Mouse (Mus musculus): ENCODE measurements around the gene Gm15737. TPM values are rescaled to one million over a fixed set of nuclear protein-coding genes. Genes with fewer than 3 reads are reported as not detected.
A peak's percentile ranks its signal among the peaks of the same experiment; 100 is the strongest.

Gm15737 gene
- under 1 TPM; 0.20 to 0.72 (median 0.27) TPM for total RNA-seq (2022)

DNA sequence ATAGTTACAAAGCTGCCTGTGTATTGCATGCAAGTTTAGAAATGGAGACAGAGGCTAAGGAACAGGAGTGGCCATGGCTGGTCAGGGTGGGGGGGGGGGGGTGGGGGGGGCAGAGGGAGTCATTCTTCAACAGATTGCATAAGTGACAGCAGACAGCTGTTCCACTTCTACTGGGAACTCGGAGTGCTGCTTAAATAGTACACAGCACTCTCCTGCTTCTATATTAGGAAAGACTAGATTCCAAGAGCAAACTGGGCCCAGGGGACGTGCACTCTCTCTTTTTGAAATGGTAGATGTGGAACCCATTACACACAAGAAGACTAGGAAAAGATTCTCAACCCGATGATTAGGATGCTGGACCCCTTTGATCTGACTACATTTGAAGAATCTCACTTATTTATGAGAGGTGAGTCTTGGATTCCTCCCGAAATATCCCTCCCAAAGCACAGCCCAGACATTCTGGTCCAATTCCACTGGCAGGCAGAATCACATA, at the start of gene Gm15737:
Gm15737 (plus strand) TSS at position 269 of the 493 bp plus-strand sequence.
- peak; percentile 87 for DNase-seq (ENCODE audit: low spot score)

DNA sequence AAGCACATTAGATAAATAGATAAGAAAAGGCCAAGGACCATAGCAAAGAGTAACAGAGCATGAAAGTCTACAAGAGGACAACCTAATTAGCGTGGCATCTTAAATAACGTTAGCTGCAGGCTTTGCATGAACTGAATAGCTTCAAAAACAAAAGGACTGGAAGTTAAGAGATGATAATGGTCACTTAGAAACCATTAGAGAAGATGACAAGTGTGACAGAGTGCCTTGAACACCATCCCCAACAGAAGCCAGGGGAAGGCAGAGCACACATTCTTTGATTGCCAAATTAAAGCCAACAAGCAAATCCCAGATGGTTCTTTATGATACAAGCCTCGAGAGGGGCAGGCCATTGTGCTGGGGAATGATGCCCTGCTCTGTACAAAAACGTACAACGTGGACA, 47.6 kb upstream of the Gm15737 start:
- DNase-seq (ENCODE audit: low spot score): no peak

DNA sequence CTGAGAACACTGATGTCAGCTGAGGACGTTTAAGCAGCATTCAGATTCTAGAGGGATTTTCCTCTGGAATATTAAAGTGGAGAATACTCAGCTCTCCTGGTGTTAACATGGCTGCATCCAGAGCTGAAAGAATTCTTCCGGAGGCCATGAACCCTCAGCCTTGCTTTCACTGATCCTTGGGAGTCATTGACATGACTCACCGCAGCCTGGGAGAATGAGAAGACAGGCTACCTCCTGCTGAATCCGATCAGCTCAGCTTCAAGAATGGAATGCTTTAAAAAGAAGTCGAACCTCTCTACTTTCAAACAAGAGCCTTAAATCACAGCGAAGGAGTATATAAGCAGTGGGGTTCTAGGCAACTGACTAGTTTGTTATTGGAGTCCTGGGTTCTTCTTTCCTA, 47.2 kb upstream of the Gm15737 start:
- no peak for DNase-seq (ENCODE audit: low spot score)

DNA sequence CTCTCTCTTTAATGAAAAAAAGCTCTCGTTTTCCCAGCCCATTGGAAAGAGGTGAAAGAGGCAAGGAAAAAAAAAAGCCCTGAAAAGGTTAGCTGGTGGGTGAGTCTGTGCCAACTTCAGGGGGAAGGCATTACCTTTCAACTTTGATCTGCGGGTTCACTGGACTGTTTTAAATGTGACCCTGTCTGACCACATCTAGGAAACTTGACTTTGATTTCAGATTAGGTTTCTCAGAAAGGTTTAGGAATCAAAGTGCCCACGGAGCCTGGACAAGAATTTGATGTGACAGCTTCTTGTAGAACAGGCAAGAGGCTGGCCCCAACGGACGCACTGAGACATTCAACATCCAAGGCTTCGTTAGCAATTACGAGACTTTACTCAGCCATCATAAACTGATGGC, 45.2 kb upstream of the Gm15737 start:
- DNase-seq (ENCODE audit: low spot score): no peak

DNA sequence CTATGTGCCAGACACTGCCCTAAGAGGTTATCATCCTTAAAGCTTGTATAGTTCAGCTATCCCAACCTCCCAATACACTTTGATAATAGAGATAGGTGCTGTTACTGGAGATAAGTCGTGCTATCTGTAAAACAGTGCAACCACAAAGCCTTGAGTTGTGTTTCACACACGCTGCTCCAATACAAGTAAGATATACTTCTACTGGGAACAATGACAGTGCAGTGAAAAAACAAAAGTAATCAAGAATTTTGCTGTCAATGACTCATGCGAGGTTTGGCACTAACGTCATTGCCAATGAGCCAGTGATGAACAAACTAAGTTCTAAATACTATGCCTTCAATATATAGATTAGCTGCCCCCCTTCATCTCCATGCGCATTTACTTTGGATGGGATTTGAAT, 42.6 kb upstream of the Gm15737 start:
- DNase-seq (ENCODE audit: low spot score): no peak

DNA sequence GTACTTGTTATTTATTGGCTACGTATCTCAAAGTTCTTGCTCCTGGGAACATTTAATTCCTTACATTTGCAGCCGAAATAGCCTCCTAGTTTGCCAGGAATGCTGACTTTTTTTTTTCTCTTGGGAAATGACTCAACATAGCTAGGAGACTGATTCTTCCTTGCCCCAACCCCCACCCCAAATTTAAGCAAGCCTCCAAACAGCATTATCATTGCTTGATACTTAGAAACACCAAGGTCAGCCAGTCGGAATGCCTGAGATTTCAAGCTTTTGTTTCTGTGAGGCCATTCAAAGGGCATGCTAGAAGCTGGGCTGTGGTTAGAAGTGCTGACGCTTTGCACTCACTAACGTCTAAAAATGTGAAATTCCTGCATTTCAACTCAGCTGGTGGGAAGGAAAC, 41.8 kb upstream of the Gm15737 start:
- DNase-seq (ENCODE audit: low spot score): peak; percentile 59

DNA sequence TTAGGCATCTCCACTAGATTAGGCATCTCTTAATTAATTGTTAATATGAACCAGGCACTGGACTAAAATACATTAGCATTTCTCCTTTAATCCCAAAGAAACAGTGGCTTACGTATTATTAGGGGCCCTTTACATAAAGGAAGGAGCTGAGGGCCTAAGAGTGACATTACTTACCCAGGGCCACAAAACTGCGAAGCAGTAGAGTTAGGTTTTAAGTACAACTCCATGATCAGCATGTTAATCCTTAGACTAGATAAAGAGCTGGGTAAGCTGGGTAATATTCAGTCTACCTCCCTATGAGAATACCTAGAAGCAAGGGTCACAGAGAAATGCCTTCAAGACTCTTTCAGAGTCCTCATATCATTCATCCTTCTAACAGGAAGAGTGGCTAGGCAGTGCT, 40.0 kb upstream of the Gm15737 start:
- no peak for DNase-seq (ENCODE audit: low spot score)

DNA sequence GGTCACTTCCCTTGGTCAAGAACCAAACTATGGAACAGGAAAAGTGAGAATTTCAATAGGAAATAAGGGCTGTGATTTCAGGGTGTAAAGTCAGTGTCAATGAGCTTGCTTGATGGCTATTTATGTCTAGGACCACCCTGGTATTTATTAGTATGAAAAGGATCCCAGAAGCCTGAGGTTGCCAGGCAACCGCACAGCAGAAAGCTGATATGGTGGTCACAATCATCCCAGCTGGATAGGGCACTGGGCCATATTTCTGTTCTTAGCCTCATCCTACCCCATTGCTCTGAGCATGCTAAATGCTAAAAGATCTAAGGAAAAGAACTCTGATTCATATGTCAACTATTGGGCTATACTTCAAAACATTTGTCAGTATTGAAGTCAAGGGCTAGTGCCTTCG, 38.1 kb upstream of the Gm15737 start:
- DNase-seq (ENCODE audit: low spot score): no peak

DNA sequence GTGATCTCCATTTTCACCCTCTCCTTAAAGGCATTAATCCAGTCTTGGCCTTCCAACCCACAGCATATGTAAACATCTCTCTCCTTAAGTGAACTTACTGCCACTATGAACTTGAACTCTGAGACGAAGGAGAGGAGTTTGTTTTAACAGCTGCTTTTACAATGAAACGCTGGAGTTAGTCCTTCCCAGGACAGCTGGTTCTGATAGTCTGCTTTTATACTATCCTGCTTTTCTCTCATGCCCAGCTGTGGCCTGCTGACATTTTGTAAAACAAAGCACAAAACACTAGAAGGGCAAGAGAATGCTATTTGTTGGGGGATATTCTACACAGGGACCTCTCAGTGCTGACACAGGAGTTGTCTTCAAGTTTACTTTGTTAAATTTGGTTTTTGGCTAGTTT, 27.2 kb upstream of the Gm15737 start:
- DNase-seq (ENCODE audit: low spot score): no peak

DNA sequence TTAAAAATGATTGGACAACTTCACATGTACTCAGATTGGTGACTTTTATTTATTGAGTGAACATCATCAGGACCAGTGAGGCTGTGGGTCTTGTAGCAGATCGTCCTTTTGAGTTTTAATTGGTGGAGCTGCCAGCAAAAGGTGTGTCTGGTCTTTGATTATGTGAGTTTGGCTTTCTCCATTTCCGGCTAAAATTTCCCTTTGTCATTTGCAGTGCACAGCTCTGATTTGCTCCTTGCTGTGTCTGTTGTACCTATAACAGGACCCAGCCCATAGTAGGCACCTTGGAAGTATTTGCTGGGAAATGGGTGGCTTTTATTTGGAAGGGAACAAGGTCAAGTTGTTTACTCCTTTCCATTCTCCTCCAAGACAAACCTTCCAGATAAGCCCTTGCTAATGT, 25.7 kb upstream of the Gm15737 start:
- DNase-seq (ENCODE audit: low spot score): no peak

DNA sequence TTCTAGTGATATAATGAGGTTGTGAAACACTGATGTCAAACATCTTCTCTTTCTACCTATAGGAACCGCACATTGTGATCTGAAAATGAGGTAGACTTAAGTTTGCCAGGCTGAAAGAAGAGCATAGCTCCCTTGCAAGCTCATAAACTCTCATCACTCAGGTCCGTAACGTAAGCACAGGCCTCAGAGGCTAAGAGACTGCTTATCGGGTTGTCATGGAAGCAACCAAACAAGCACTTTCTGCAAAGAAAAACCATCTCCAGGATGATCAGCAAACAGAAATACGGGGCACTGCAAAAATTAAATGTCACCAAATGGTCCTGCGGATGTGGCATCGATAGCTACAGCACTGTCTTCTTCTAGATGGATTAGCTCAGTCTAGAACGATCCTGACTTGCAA, 23.3 kb upstream of the Gm15737 start:
- no peak for DNase-seq (ENCODE audit: low spot score)

DNA sequence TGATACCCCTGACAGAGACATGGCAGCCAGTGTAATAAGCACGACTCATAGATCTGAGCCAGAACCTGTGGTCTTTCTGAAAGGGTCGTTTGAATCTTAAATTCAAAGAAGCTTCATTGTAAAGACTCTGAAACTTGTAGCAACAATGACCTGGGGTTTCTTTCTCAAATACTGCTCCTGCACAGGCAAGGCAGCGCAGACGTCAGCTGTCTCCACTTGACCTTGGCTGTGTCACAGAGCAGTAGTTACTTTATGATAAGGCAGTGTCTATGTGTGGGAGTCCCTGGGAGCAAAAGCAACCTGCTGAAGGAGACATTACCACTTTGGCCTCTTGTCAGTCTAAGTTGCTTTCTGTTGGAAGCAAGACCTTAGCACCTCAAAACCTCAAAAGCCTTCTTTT, 22.5 kb upstream of the Gm15737 start:
- DNase-seq (ENCODE audit: low spot score): no peak

DNA sequence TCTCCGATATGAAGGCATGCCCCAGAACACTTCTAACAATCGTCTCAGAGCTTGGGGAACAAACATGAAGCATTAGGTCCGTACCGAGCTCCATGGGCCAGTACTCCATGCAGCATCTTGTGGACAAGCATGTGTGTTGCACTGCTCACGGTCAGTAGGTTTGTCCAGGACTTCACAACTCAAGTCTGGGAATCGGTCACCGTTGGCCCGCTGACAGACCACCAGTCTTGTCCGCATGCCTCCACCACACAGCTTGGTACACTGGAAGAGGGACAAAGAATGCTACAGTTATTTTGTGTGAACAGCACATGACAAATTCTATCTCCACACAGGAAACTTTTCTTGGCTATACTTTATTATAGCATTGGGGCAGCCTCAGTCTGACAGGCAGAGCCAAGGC, 19.9 kb upstream of the Gm15737 start:
- DNase-seq (ENCODE audit: low spot score): no peak

DNA sequence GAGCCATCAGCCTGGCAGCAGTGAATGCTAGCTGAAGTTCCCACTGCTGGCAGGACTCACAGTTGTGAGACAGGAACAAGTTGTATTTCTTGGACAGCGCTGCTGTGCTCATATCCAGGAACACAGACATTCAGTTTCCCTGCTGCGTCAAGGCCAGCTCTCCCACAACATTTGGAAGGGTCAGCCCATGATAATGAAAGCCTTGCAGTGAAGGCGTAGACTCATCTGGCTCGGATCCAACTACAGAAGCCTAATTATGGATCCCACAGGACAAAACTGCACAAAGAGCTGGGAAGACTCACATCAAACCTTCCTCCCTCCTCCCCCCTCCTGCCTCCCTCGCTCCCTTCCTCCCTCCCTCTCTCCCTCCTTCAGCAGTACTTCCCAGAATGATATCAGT, 18.9 kb upstream of the Gm15737 start:
- peak; percentile 95 for DNase-seq (ENCODE audit: low spot score)

DNA sequence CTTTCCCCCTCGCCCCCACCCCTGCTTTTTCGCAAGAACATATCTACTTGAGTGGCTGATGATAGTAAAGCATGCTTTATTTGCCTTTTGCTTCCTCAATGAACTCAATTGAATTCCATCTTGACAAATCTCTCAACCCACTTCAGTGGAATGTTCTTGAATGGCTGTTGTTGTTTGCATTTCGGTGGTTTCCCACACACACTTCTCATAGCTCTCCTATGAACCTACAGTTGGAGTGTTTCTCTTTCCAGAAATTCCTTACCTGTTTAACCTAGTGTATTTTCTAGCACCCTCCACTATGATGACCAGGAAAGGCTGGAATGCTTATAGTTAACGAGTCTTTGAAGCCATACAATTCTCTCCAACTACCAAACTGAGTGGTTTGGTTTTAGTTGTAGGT, 14.3 kb upstream of the Gm15737 start:
- DNase-seq (ENCODE audit: low spot score): no peak

DNA sequence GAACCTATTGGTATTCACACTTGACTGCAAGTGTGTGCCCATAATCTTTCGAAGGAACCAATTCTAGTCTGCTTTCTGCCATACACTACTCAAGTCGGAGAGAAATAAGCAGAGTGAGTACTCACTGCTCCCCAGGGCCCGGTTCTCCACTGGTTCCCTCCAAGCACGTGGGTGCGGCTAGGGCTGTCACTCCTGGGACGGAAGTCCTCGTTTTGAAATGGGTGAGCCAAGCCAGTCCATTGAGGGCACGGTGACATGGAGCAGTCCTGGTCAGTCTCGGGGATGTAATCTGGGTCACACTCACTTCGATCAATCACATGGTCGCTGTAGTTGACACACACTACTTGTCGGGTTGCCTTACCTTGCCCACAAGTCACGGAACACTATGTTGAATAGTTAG, 11.4 kb upstream of the Gm15737 start:
- no peak for DNase-seq (ENCODE audit: low spot score)

DNA sequence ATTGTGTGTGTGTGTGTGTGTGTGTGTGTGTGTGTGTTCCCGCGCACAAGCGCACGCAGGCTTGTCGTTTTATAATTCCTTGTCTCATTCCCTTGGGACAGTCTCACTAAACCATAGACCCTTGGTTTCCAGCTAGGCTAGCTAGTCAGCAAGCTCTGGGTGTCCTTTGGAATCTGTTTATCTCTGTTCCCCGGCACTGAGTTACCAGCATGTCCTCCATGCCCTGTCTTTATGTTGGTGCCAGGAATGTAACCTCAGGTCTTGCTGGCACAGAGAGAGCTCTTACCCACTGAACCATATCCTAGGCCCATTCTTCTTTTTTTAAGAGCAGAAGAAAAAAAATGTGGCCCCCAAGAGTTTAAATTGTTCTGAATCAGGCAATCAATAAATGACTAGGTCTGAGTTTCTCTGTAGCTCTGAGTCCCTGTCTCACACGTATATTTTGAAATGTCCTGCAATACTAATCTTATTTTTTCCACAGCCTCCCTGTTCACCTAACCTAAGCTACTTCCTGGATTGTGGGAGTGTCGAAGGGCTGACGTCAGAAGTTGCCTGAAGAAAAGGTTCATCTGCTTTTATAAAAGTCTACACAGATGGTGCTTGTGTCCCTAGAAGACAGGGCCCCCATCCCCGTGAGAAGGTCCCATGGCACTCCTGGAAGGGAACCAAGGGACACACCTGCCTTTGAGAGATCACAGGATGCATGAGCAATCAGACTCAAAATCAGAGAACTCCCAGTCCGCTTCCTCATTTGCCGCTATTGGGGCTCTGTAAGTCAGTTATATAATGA, 10.2 kb upstream of the Gm15737 start:
- no peak for DNase-seq (ENCODE audit: low spot score)

DNA sequence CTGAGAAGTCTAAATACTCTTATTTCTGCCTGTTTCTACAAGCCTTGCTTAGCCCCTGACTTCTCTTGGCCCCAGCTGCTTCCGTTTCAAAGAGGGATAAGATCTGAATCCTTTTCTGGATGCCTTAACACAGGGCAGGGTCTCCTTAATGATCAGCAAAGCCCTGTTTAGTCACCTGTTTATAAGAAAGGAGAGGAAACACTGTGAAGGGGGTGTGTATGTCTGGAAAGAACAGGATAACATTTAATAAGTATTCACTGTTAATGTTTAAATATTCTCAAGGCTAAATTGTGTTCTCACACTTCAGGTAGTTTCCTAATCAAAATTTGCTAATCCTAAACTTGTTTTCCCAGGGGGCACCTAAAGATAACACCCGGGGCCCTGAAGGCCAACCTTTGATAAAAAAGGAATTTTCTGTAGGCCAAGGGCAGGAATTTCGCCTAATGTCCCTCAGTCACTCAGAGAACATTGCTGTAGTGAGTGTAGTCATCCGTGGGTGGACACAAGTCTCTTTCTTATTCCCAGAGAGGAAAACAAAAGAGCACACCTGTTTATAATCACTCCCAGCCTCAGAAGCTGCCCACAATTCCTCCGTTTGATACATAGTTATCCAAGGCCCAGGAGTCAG, 8.8 kb upstream of the Gm15737 start:
- DNase-seq (ENCODE audit: low spot score): no peak

DNA sequence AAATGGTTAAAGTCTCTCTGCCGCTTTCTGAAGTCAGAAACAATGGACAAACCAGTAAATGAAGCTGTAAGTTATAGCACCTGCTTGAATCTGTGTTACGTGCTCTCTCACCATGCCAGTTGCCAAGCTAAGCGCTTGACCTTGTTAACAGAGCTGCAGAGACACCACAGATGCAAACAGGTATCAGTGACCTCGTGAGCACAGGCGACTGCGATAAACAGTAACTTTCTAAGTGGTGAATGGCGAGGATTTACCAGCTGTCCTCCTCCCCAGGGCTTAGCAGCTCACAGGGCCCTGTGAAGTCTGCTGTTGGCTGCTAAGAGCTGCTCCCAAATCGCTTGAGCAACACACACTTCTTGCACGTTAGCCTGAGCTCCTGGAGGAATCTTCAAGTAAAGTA, 6.6 kb upstream of the Gm15737 start:
- DNase-seq (ENCODE audit: low spot score): no peak

DNA sequence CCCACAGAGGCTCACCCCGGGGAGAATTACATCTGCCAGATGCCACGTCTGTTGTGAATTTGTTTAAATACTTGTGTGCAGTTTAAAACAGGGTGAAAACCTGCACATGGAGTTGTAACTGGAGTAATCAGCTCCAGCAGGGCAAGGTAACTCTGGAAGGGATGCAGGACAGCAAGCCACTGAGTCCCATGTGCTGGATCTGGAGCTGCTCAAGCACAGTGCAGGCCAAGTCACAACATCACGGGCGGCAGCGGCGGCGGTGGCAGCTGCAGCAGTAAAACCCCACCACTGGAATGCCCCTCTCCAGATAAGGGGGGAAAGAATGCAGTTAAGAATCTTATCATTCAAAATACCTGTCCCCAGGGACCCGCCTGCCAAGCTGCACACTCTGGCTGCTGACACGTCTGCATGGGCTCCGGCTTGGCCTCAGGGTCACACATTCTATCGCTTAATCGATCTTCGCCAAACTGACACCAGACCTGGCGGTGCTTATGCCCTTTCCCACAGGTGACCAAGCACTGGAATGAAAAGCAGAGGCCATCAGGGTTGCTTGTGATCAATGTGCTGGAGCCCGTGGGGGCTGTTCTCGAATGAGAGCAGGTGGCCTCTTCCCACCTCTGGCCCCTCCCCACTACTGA, 544 bp downstream of the Gm15737 start:
- DNase-seq (ENCODE audit: low spot score): no peak

DNA sequence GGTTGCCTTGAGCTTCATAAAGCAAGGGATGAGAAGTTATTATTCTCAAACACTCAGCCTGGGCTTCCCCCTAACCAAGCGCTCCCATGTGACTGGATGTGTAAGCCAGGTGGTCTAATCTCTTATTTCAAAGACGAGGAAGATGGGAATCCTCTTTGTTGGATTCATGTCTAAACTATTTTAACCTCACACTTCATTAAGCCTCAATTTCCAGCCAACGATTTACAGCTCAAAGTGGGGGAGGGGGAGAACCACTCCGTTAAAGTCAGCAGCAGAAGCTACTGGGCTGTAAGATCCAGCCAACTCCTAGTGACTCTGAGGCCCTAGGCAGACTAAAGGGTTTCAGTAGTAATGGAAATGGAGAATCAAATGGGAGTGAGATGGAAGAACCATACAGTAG, 2.7 kb downstream of the Gm15737 start:
- DNase-seq (ENCODE audit: low spot score): no peak

DNA sequence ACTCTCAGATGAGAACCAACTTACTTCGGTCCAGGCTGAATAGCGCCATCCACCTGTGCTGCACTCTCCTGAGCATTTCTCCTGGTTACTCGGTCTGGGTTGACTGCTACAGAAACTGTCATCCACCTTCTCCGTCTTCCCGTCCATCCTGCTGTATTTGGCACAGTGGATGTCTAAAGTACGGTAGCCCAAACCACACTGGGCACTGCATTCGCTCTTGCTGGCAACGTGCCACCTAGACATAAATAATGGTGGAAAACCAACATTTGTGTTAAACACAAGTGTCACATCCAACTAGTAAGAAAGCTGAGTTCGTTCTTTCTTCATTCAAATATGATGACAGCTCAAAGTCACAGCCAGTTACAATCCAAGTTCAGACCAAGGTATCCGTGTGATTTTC, 3.6 kb downstream of the Gm15737 start:
- no peak for DNase-seq (ENCODE audit: low spot score)

DNA sequence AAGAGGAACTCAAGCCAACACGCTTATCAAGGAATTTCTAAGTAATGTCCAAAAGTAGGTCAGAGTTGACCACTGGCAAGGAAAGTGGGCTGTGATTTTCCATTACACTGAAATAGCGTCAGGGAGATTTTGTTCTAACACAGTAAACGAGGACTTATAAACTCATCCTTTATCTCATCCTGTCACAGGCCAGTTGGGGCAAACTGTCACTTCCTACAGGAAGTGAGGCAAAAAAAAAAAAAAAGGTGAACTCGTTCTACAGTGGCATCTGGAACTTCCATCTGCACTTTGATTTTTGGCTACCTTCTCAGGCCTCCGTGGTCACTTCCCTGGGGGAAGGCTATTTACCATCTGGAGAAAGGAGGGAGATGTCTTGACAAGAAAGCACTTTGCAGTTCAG, 5.7 kb downstream of the Gm15737 start:
- DNase-seq (ENCODE audit: low spot score): peak; percentile 88
